Mouse (Mus musculus): ENCODE results near the gene Dpagt1. TPM values are rescaled to one million over a fixed set of nuclear protein-coding genes. Genes with fewer than 3 reads are reported as not detected.

Dpagt1 gene
- 41.0 and 43.4 TPM in 2 replicates for polyA plus RNA-seq (2014; fragmentation: Nextera tagmentation; extraction: Ambion mirVana)

DNA sequence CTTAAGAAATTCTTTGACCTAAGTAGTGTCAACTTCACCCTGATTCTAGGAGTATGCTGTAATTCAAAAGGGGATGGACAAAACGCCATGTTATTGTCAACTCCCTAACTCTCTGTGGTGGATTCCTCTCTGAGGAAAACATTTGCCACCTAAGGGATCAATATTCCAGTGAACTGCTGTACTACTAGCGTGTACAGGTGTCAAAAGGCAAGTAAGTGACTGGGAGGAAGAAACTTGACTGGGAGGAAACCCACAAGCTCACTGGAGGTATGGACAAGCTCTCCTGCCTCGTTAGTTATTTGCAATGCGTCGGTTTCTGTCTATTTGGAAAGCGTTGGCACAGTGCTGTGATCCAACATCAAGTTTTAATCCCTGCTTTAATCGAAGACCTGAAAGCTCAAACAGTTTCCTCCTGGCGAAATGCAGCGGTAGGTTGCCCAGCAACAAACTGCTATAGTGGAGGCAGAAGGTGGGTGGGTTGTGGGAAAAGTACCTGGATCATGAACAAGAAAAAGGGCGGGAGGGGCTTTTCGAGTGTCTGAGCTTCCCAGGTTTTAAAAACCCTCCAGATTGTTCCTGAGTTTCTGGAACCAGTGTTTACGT is at the start of gene Dpagt1:
Dpagt1 (plus strand) TSS at position 252 of the 603 bp plus-strand sequence.
- Histone ChIP-seq H3K4me3 (ENCODE audit: low read depth, low read length) (peak within 1 kb of the TSS; percentile 80), H3K4me1 (ENCODE audit: insufficient read depth) (peaks cover 5% of the 10 kb centered on the region; the same call in 1 of the 2 replicates), H3K9ac (peak within 1 kb of the TSS; percentile 87), H3K27ac (ENCODE audit: low read depth) (peak within 1 kb of the TSS; percentile 96), H3K9me3 (ENCODE audit: low read depth, low read length) (no peaks in the 10 kb centered on the region), H3K27me3 (ENCODE audit: insufficient read depth, low read length) (no peaks in the 10 kb centered on the region), H3K36me3 (ENCODE audit: insufficient read depth) (peaks cover 22% of the 10 kb centered on the region), H3K4me2 (peak within 1 kb of the TSS; percentile 82)
- TF ChIP-seq CTCF (IDR thresholded peaks at IDR 0.05; ENCODE audit: low read depth) = no peak
- ATAC-seq (ENCODE audit: insufficient read depth) (peak; percentile 50), DNase-seq (no peak)
- 2% methylated on average over 12 of the region's 12 CpGs for WGBS

DNA sequence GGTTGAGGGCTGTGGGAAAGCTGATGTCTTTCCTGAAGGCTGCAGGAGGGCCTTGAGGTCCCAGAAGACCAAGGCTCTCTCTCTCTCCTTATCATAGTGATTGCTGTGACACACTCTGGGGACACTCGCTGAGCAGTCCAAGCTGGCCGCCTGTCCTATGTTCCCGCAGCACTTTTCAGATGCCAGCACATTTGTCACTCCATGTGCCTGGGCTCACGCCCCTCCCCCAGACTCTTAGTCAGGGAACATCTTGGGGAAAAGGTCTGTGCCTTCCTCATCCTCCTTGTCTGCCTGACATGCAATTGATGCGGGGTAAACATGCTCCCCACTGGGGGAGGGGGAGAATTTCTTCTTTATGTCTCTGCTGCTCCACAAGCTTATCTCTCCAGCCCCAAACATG is 42.6 kb upstream of the Dpagt1 start:
- Histone ChIP-seq H3K36me3 (ENCODE audit: insufficient read depth) (no peaks in the 10 kb centered on the region), H3K4me3 (ENCODE audit: low read depth, low read length) (no peak overlapping the region), H3K4me1 (ENCODE audit: insufficient read depth) (no peaks in the 10 kb centered on the region), H3K9me3 (ENCODE audit: low read depth, low read length) (no peaks in the 10 kb centered on the region), H3K27me3 (ENCODE audit: insufficient read depth, low read length) (peaks cover 14% of the 10 kb centered on the region), H3K27ac (ENCODE audit: low read depth) (no peak overlapping the region), H3K4me2 (no peak overlapping the region), H3K9ac (no peak overlapping the region)
- WGBS = 36% methylated on average over 5 of the region's 5 CpGs
- TF ChIP-seq CTCF (IDR thresholded peaks at IDR 0.05; ENCODE audit: low read depth) = no peak
- DNase-seq = peak; percentile 5
- ATAC-seq (ENCODE audit: insufficient read depth) = no peak

DNA sequence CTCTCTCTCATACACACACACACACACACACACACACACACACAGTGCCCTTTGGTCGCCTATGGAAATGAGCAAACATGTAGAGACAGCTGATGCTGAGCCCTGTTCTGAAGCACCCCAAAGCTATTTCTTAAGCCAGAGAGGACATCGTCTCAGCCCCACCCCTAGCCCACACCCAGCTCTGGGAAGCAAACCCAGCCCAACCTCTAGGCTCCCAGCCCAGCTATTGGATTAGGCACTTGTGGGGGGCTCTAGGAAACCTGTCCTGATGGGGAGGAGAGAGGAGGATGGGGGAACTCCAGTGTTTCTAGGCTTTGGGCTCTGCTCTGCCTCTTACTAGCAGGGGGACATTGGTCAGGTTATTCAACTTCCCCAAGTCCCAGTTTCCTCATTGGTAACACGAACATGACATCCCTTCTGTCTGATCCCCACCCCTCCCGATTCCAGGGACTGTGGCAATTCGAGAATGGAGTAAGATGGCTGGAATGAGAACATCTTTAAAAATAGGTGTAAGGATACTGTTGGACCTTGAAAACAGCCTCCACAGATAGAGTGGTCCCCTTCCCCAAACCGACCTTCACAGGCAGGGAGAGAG is 39.5 kb upstream of the Dpagt1 start:
- Histone ChIP-seq H3K4me3 (ENCODE audit: low read depth, low read length) (peak overlapping the region; percentile 11; the same call in 1 of the 2 replicates), H3K4me2 (peak overlapping the region; percentile 97), H3K9ac (no peak overlapping the region), H3K36me3 (ENCODE audit: insufficient read depth) (no peaks in the 10 kb centered on the region), H3K4me1 (ENCODE audit: insufficient read depth) (peaks cover 4% of the 10 kb centered on the region; the same call in 1 of the 2 replicates), H3K27ac (ENCODE audit: low read depth) (no peak overlapping the region), H3K9me3 (ENCODE audit: low read depth, low read length) (no peaks in the 10 kb centered on the region), H3K27me3 (ENCODE audit: insufficient read depth, low read length) (peaks cover 27% of the 10 kb centered on the region)
- 14% methylated on average over 6 of the region's 6 CpGs for WGBS
- no peak for TF ChIP-seq CTCF (IDR thresholded peaks at IDR 0.05; ENCODE audit: low read depth)
- ATAC-seq (ENCODE audit: insufficient read depth) = no peak
- no peak for DNase-seq

GRCm38 (mm10) chr9:44287003-44287400 is 38.8 kb upstream of the Dpagt1 start:
- no peak for TF ChIP-seq CTCF (IDR thresholded peaks at IDR 0.05; ENCODE audit: low read depth)
- DNase-seq (no peak), ATAC-seq (ENCODE audit: insufficient read depth) (peak; percentile 35)
- H3K9ac ChIP-seq = peak overlapping the region; percentile 64
- no peaks in the 10 kb centered on the region for H3K36me3 ChIP-seq (ENCODE audit: insufficient read depth)
- H3K27me3 ChIP-seq (ENCODE audit: insufficient read depth, low read length) = peaks cover 27% of the 10 kb centered on the region
- peak overlapping the region; percentile 63 for H3K4me3 ChIP-seq (ENCODE audit: low read depth, low read length)
- H3K4me1 ChIP-seq (ENCODE audit: insufficient read depth) = peaks cover 4% of the 10 kb centered on the region; the same call in 1 of the 2 replicates
- H3K27ac ChIP-seq (ENCODE audit: low read depth) = no peak overlapping the region
- H3K4me2 ChIP-seq = peak overlapping the region; percentile 97
- WGBS = 11% methylated on average over 11 of the region's 11 CpGs
- no peaks in the 10 kb centered on the region for H3K9me3 ChIP-seq (ENCODE audit: low read depth, low read length)

DNA sequence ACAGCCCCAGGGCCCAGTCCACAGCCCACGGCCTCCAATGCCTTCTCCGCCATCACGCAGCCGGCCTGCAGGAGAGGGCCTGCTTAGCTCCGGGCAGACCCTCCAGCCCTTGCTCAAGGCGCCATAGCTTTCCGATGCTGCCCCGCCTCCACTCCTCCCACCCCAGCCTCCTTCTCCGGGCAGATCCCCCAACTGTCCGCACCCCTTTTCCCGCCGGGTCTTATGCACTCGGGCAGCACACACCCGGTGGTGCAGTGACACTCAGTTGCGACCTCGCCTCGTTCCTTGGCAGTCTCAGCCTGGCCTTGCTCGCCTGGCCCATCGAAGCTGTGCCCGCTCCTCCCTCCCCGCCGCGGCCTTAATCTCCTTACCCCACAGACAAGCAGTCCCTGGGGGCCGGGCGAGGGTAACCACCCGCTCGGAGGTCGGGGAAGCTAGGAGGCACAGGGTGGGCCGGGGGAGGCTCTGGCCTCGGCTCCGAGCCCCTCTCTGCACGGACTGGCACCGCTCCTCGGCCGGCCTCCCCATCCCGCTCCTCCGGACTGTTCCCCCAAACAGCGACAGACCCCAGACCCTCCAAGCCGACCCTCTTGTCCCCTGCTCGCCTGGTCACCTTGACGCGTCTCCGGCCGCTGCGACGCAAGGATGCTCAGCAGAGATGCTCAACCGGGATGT is 38.3 kb upstream of the Dpagt1 start:
- ATAC-seq (ENCODE audit: insufficient read depth) (peak; percentile 57), DNase-seq (peak; percentile 37)
- no peak overlapping the region for H3K27ac ChIP-seq (ENCODE audit: low read depth)
- WGBS = under 1% methylated on average over 45 of the region's 47 CpGs
- H3K9me3 ChIP-seq (ENCODE audit: low read depth, low read length) = no peaks in the 10 kb centered on the region
- H3K27me3 ChIP-seq (ENCODE audit: insufficient read depth, low read length) = peaks cover 27% of the 10 kb centered on the region
- H3K4me2 ChIP-seq = peak overlapping the region; percentile 97
- peak overlapping the region; percentile 63 for H3K4me3 ChIP-seq (ENCODE audit: low read depth, low read length)
- peak overlapping the region; percentile 64 for H3K9ac ChIP-seq
- H3K36me3 ChIP-seq (ENCODE audit: insufficient read depth) = peaks cover 3% of the 10 kb centered on the region; the same call in 1 of the 2 replicates
- no peak for TF ChIP-seq CTCF (IDR thresholded peaks at IDR 0.05; ENCODE audit: low read depth)
- H3K4me1 ChIP-seq (ENCODE audit: insufficient read depth) = peaks cover 4% of the 10 kb centered on the region; the same call in 1 of the 2 replicates

DNA sequence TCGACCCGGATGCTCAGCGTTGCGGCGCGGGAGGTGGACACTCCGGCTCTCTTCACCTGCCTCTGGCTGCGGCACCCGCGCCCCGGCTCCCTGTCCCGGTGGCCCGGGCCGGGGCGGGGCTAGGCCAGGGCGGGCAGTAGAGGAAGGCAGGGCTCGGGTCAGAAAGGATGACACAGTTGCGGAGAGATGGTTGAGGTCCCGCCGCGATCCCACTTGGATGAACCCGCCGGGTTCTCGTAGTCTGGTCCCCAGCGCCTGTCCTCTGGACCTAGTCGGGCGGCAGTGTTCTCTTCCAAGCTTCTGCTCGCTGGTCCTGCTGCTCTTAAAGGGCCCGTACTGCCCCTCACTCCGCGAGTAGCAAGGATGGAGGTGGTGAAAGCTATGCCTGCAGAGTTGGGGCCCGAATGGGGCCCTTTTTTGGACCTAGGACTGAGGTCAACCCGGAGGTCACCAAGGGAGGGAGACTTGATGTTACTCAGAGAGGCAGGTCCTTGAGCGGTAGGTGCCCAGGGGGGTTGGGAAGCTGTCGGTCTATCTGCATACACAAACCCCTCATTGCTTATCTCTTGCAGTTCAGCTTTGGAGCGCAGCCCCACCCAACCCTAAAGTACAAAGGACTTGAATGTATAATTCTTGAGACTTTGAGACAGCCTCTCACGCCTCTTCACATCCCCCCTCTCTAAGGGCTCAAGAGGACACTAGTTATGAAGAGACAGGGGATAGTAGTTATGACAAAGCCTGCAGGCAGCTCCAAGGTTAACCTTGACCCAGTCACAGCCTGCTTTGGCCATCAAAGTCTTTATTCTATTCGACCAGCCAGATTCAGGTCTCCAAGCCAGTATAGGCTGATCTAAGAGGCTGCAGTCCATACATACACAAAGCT is 37.5 kb upstream of the Dpagt1 start, which contains the start of gene Abcg4:
Abcg4 (minus strand) TSS at position 540 of the 883 bp plus-strand sequence.
- WGBS = under 1% methylated on average over 38 of the region's 38 CpGs
- ATAC-seq (ENCODE audit: insufficient read depth) = peak; percentile 65
- Histone ChIP-seq H3K9ac (peak within 1 kb of the TSS; percentile 64), H3K4me2 (peak within 1 kb of the TSS; percentile 97), H3K4me1 (ENCODE audit: insufficient read depth) (peaks cover 4% of the 10 kb centered on the region; the same call in 1 of the 2 replicates), H3K9me3 (ENCODE audit: low read depth, low read length) (no peaks in the 10 kb centered on the region), H3K4me3 (ENCODE audit: low read depth, low read length) (peak within 1 kb of the TSS; percentile 63), H3K36me3 (ENCODE audit: insufficient read depth) (peaks cover 10% of the 10 kb centered on the region; the same call in 1 of the 2 replicates), H3K27me3 (ENCODE audit: insufficient read depth, low read length) (peaks cover 27% of the 10 kb centered on the region), H3K27ac (ENCODE audit: low read depth) (0 out of 2 replicates have a peak within 1 kb of the TSS, but pooled peaks have one; percentile 30)
- no peak for TF ChIP-seq CTCF (IDR thresholded peaks at IDR 0.05; ENCODE audit: low read depth)
- DNase-seq = peak; percentile 56
